Mouse (Mus musculus) heart, embryonic 11.5 days (tissue): ENCODE measurements around the gene Rap1b. TPM values are rescaled to one million over a fixed set of nuclear protein-coding genes. Genes with fewer than 3 reads are reported as not detected.

Experiments used
- ATAC-seq: fragments of 200-750 bp; cut with Nextera tagmentation; replicated peaks from 2 replicates; pipeline ENCODE4 v1.8.0; 2017; ENCODE audit warnings: moderate library complexity; ENCODE audit not compliant: insufficient number of reproducible peaks, low FRiP score, low TSS enrichment
- H3K27ac ChIP-seq: fragments of 300-500 bp; sonication (generic); 2 replicates; pipeline ENCODE4 v1.5.1; 2014; ENCODE audit warnings: mild to moderate bottlenecking, low read depth, low read length
- H3K27me3 ChIP-seq: fragments of 300-500 bp; sonication (generic); 2 replicates; pipeline ENCODE4 v1.6.1; 2014; ENCODE audit warnings: mild to moderate bottlenecking, low read length, mixed read lengths; ENCODE audit not compliant: control insufficient read depth, insufficient read depth
- H3K36me3 ChIP-seq: fragments of 300-500 bp; sonication (generic); 2 replicates; pipeline ENCODE4 v1.6.1; 2014; ENCODE audit warnings: mild to moderate bottlenecking, low read length, moderate library complexity, mixed read lengths; ENCODE audit not compliant: control insufficient read depth, insufficient read depth
- H3K4me1 ChIP-seq: fragments of 300-500 bp; sonication (generic); 2 replicates; pipeline ENCODE4 v1.6.1; 2014; ENCODE audit warnings: low read length; ENCODE audit not compliant: control insufficient read depth, insufficient read depth
- H3K4me2 ChIP-seq: fragments of 300-500 bp; sonication (generic); 2 replicates; pipeline ENCODE4 v1.6.1; 2014; ENCODE audit warnings: mild to moderate bottlenecking, moderate library complexity
- H3K4me3 ChIP-seq: fragments of 300-500 bp; sonication (generic); 2 replicates; pipeline ENCODE4 v1.5.1; 2014; ENCODE audit warnings: low read depth, low read length
- H3K9ac ChIP-seq: fragments of 300-500 bp; sonication (generic); 2 replicates; pipeline ENCODE4 v1.6.1; 2014; ENCODE audit warnings: mild to moderate bottlenecking, low read depth, low read length, moderate library complexity
- H3K9me3 ChIP-seq: fragments of 300-500 bp; sonication (generic); replicated peaks from 2 replicates; pipeline ENCODE4 v1.6.1; 2016; ENCODE audit warnings: low read length; ENCODE audit not compliant: control insufficient read depth
- WGBS: fragments of 180-500 bp; shearing (Covaris S2); extraction: QIAGEN DNeasy Blood & Tissue Kit; methylation state at CpG from one replicate; pipeline ENCODE4 v1.1.7; 2014; ENCODE audit not compliant: insufficient replicate concordance; 5-methylcytosine and 5-hydroxymethylcytosine counted together
- polyA plus RNA-seq: library from polyadenylated mRNA; unstranded; fragments of >200 nt; fragmentation: Nextera tagmentation; extraction: Ambion mirVana; gene quantifications from 2 replicates; pipeline ENCODE4 v1.2.1, GENCODE M21; 2014

Gene Rap1b
- polyA plus RNA-seq, 1 experiment from 2014 or later: 137 TPM

- no peaks in the 10 kb centered on the region for H3K9me3 ChIP-seq
- 49% methylated on average over 6 of the region's 6 CpGs for WGBS
- no peak overlapping the region for H3K9ac ChIP-seq
- H3K4me3 ChIP-seq: no peak overlapping the region
- no peaks in the 10 kb centered on the region for H3K4me1 ChIP-seq
- no peak overlapping the region for H3K27ac ChIP-seq
- H3K36me3 ChIP-seq: no peaks in the 10 kb centered on the region
- no peak for ATAC-seq
- no peak overlapping the region for H3K4me2 ChIP-seq
- no peaks in the 10 kb centered on the region for H3K27me3 ChIP-seq
Measured at GRCm38 (mm10) chr10:117864695-117865094, 18.9 kb upstream of the Rap1b start.

- Histone ChIP-seq H3K4me3 (no peak overlapping the region), H3K27me3 (no peaks in the 10 kb centered on the region), H3K9ac (no peak overlapping the region), H3K9me3 (no peaks in the 10 kb centered on the region), H3K4me1 (no peaks in the 10 kb centered on the region), H3K27ac (no peak overlapping the region), H3K4me2 (no peak overlapping the region), H3K36me3 (no peaks in the 10 kb centered on the region)
- 73% methylated on average over 4 of the region's 4 CpGs for WGBS
- no peak for ATAC-seq
Measured at GRCm38 (mm10) chr10:117864251-117864650, 18.4 kb upstream of the Rap1b start.

GRCm38 (mm10) chr10:117862014-117862580, 16.3 kb upstream of the Rap1b start:
- H3K4me1 ChIP-seq: no peaks in the 10 kb centered on the region
- H3K36me3 ChIP-seq: no peaks in the 10 kb centered on the region
- no peak overlapping the region for H3K4me2 ChIP-seq
- no peak overlapping the region for H3K27ac ChIP-seq
- WGBS: 70% methylated on average over 11 of the region's 11 CpGs
- no peaks in the 10 kb centered on the region for H3K27me3 ChIP-seq
- no peak overlapping the region for H3K9ac ChIP-seq
- no peak overlapping the region for H3K4me3 ChIP-seq
- H3K9me3 ChIP-seq: no peaks in the 10 kb centered on the region
- no peak; the same call in 1 of the 2 replicates for ATAC-seq

GRCm38 (mm10) chr10:117860958-117861357, 15.1 kb upstream of the Rap1b start:
- Histone ChIP-seq H3K4me1 (no peaks in the 10 kb centered on the region), H3K27me3 (no peaks in the 10 kb centered on the region), H3K9me3 (no peaks in the 10 kb centered on the region), H3K36me3 (no peaks in the 10 kb centered on the region), H3K4me2 (no peak overlapping the region), H3K9ac (no peak overlapping the region), H3K27ac (no peak overlapping the region), H3K4me3 (no peak overlapping the region)
- WGBS: 69% methylated on average over 16 of the region's 16 CpGs
- ATAC-seq: no peak

GRCm38 (mm10) chr10:117860361-117860760, 14.5 kb upstream of the Rap1b start:
- Histone ChIP-seq H3K36me3 (no peaks in the 10 kb centered on the region), H3K27me3 (no peaks in the 10 kb centered on the region), H3K4me2 (no peak overlapping the region), H3K4me3 (no peak overlapping the region), H3K27ac (no peak overlapping the region), H3K9me3 (no peaks in the 10 kb centered on the region), H3K9ac (no peak overlapping the region), H3K4me1 (no peaks in the 10 kb centered on the region)
- 66% methylated on average over 7 of the region's 7 CpGs for WGBS
- no peak for ATAC-seq

- H3K27ac ChIP-seq: no peak overlapping the region
- WGBS: 77% methylated on average over 11 of the region's 11 CpGs
- H3K4me3 ChIP-seq: no peak overlapping the region
Measured at GRCm38 (mm10) chr10:117859800-117860199, 14.0 kb upstream of the Rap1b start.

GRCm38 (mm10) chr10:117858241-117858640, 12.4 kb upstream of the Rap1b start:
- no peaks in the 10 kb centered on the region for H3K36me3 ChIP-seq
- H3K4me1 ChIP-seq: no peaks in the 10 kb centered on the region
- no peak for ATAC-seq
- H3K27ac ChIP-seq: no peak overlapping the region
- no peak overlapping the region for H3K4me2 ChIP-seq
- no peaks in the 10 kb centered on the region for H3K9me3 ChIP-seq
- no peak overlapping the region for H3K4me3 ChIP-seq
- WGBS: 82% methylated on average over 5 of the region's 5 CpGs
- no peak overlapping the region for H3K9ac ChIP-seq
- H3K27me3 ChIP-seq: no peaks in the 10 kb centered on the region

More at GRCm38 (mm10) chr10:117859800-117860199, 14.0 kb upstream of the Rap1b start:
- Histone ChIP-seq H3K9me3 (no peaks in the 10 kb centered on the region), H3K9ac (no peak overlapping the region), H3K36me3 (no peaks in the 10 kb centered on the region), H3K4me1 (no peaks in the 10 kb centered on the region), H3K27me3 (no peaks in the 10 kb centered on the region), H3K4me2 (no peak overlapping the region)
- no peak for ATAC-seq

- no peak for ATAC-seq
- H3K4me2 ChIP-seq: no peak overlapping the region
- no peak overlapping the region for H3K27ac ChIP-seq
- 70% methylated on average over 8 of the region's 8 CpGs for WGBS
- H3K4me3 ChIP-seq: no peak overlapping the region
- H3K9ac ChIP-seq: no peak overlapping the region
- H3K4me1 ChIP-seq: no peaks in the 10 kb centered on the region
- no peaks in the 10 kb centered on the region for H3K36me3 ChIP-seq
- no peaks in the 10 kb centered on the region for H3K27me3 ChIP-seq
- H3K9me3 ChIP-seq: no peaks in the 10 kb centered on the region
Measured at GRCm38 (mm10) chr10:117856001-117856720, 10.3 kb upstream of the Rap1b start.
